Mouse (Mus musculus) olfactory bulb, adult 2 months (tissue): ENCODE data around the gene Snx9.

Source experiments
- CTCF ChIP-seq: fragments of 200-500 bp; IDR thresholded peaks from 2 replicates; pipeline ENCODE4 v1.5.1; 2012; ENCODE audit warnings: low read depth, mild to moderate bottlenecking, low read length, moderate library complexity; ENCODE audit not compliant: insufficient read depth
- POLR2A ChIP-seq: fragments of 200-500 bp; IDR thresholded peaks from 2 replicates; pipeline ENCODE4 v1.6.1; 2012; ENCODE audit warnings: mild to moderate bottlenecking, low read depth, low read length, moderate library complexity; ENCODE audit not compliant: insufficient read depth

DNA sequence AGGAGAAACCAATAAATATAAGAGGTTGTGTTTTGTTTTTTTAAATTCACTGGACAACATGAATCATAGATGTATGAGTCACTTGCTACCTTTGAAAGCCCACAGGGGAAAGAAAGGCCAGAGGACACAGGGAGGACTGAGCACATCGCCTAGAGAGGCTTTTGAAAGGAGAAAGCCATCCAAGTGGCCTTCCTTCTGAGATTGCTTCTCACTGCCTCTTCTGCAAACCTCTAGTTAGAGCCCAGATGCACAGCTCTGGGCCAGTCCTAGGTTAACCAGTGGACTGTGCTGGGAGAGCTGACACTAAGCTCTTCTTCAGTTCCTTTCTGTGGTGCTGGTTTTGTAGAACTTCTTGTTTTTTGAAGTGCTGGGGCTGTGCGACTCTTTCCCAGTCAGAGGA, 40.9 kb upstream of the Snx9 start:
- no peak for TF ChIP-seq POLR2A
- no peak for TF ChIP-seq CTCF
